Mouse (Mus musculus) heart, postnatal 0 days (tissue): ENCODE results near the gene 1700021F07Rik. TPM values are rescaled to one million over a fixed set of nuclear protein-coding genes. Genes with fewer than 3 reads are reported as not detected.
A peak's percentile ranks its signal among the peaks of the same experiment; 100 is the strongest.

Experiments used
- ATAC-seq: fragments of 200-750 bp; cut with Nextera tagmentation; 2 replicates; pipeline ENCODE4 v1.8.0; 2017; ENCODE audit warnings: low read depth, moderate number of reproducible peaks, moderate library complexity; ENCODE audit not compliant: insufficient read depth
- DNase-seq: peaks from one replicate; pipeline ENCODE4 v3.0.0-alpha.2; 2016; ENCODE audit warnings: low spot score
- H3K27ac ChIP-seq: fragments of 300-500 bp; sonication (generic); 2 replicates; pipeline ENCODE4 v1.5.1; 2014; ENCODE audit warnings: low read depth, mild to moderate bottlenecking
- H3K27me3 ChIP-seq: fragments of 300-500 bp; sonication (generic); 2 replicates; pipeline ENCODE4 v1.6.1; 2014; ENCODE audit warnings: low read length, mixed read lengths; ENCODE audit not compliant: control insufficient read depth, insufficient read depth
- H3K36me3 ChIP-seq: fragments of 300-500 bp; sonication (generic); replicated peaks from 2 replicates; pipeline ENCODE4 v1.6.1; 2014; ENCODE audit warnings: low read length, mixed read lengths; ENCODE audit not compliant: control insufficient read depth, insufficient read depth
- H3K4me1 ChIP-seq: fragments of 300-500 bp; sonication (generic); 2 replicates; pipeline ENCODE4 v1.6.1; 2014; ENCODE audit warnings: antibody characterized with exemption; ENCODE audit not compliant: control insufficient read depth, insufficient read depth
- H3K4me2 ChIP-seq: fragments of 300-500 bp; sonication (generic); 2 replicates; pipeline ENCODE4 v1.6.1; 2014; ENCODE audit warnings: low read depth, mild to moderate bottlenecking, low read length, moderate library complexity
- H3K4me3 ChIP-seq: fragments of 300-500 bp; sonication (generic); 2 replicates; pipeline ENCODE4 v1.5.1; 2014; ENCODE audit warnings: low read depth, low read length
- H3K9ac ChIP-seq: fragments of 300-500 bp; sonication (generic); replicated peaks from 2 replicates; pipeline ENCODE4 v1.6.1; 2014; ENCODE audit warnings: low read depth, low read length, mixed read lengths
- H3K9me3 ChIP-seq: fragments of 300-500 bp; sonication (generic); replicated peaks from 2 replicates; pipeline ENCODE4 v1.6.1; 2016; ENCODE audit warnings: low read length; ENCODE audit not compliant: control insufficient read depth
- CTCF ChIP-seq: IDR thresholded peaks from 2 replicates; pipeline ENCODE4 v1.5.1; 2016; ENCODE audit warnings: antibody characterized with exemption, control low read depth, low read depth
- EP300 ChIP-seq: IDR thresholded peaks from 2 replicates; pipeline ENCODE4 v1.6.1; 2016; ENCODE audit warnings: antibody characterized with exemption, low read depth
- WGBS: fragments of 180-500 bp; shearing (Covaris S2); extraction: QIAGEN DNeasy Blood & Tissue Kit; methylation state at CpG from one replicate; pipeline ENCODE4 v1.1.7; 2014; 5-methylcytosine and 5-hydroxymethylcytosine counted together
- polyA plus RNA-seq: library from polyadenylated mRNA; unstranded; fragments of >200 nt; fragmentation: Nextera tagmentation; extraction: Ambion mirVana; gene quantifications from 2 replicates; pipeline ENCODE4 v1.2.1, GENCODE M21; 2015
- total RNA-seq: library from RNA; depleted of rRNA; stranded (reverse); fragments of >200 nt; gene quantifications from 2 replicates; pipeline ENCODE4 v1.2.3, GENCODE M21; 2014; ENCODE audit warnings: low replicate concordance

1700021F07Rik gene
- total and polyA plus RNA-seq, 2 experiments from 2014 or later = not detected

DNA sequence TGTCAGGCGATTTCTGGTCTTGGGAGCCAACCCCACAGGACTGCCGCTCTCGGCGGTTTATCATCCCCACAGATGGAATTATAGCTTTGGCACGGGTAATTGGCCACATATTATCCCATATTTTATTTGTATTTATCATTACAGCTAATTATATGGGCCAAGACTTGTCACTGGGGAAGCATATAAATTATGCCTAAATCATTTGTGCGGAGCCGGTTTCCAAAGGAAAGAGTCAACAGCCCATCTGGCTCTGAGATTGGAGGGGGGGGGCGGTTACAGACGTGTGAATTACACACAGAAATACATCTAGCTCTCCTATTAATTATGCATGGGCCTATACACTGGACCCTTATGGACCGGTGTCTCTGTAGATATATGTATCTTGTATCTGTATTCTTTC lies 26.9 kb downstream of the 1700021F07Rik start:
- H3K27ac ChIP-seq = no peak overlapping the region
- DNase-seq (no peak), ATAC-seq (no peak)
- H3K4me2 ChIP-seq = no peak overlapping the region
- no peaks in the 10 kb centered on the region for H3K4me1 ChIP-seq
- H3K9ac ChIP-seq = no peak overlapping the region
- WGBS = 92% methylated on average over 10 of the region's 10 CpGs
- H3K9me3 ChIP-seq = no peaks in the 10 kb centered on the region
- no peak overlapping the region for H3K4me3 ChIP-seq
- no peaks in the 10 kb centered on the region for H3K36me3 ChIP-seq
- H3K27me3 ChIP-seq = no peaks in the 10 kb centered on the region; the same call in 1 of the 2 replicates
- TF ChIP-seq CTCF = no peak
- TF ChIP-seq EP300 = no peak

GRCm38 (mm10) chr2:173550681-173551080 lies 28.3 kb downstream of the 1700021F07Rik start:
- Histone ChIP-seq H3K36me3 (no peaks in the 10 kb centered on the region), H3K4me2 (no peak overlapping the region), H3K4me1 (no peaks in the 10 kb centered on the region), H3K9ac (no peak overlapping the region), H3K27me3 (peaks cover 3% of the 10 kb centered on the region; the same call in 1 of the 2 replicates), H3K27ac (no peak overlapping the region), H3K4me3 (no peak overlapping the region), H3K9me3 (no peaks in the 10 kb centered on the region)
- no peak for TF ChIP-seq EP300
- TF ChIP-seq CTCF = no peak
- no peak for ATAC-seq
- 47% methylated on average over 6 of the region's 6 CpGs for WGBS
- no peak for DNase-seq

GRCm38 (mm10) chr2:173553863-173554262 lies 31.5 kb downstream of the 1700021F07Rik start:
- Histone ChIP-seq H3K9me3 (no peaks in the 10 kb centered on the region), H3K27ac (no peak overlapping the region), H3K4me1 (no peaks in the 10 kb centered on the region), H3K27me3 (peaks cover 3% of the 10 kb centered on the region; the same call in 1 of the 2 replicates), H3K4me3 (no peak overlapping the region), H3K4me2 (no peak overlapping the region), H3K36me3 (no peaks in the 10 kb centered on the region), H3K9ac (no peak overlapping the region)
- no peak for TF ChIP-seq EP300
- TF ChIP-seq CTCF = peak; percentile 56
- 43% methylated on average over 9 of the region's 9 CpGs for WGBS
- ATAC-seq = 0 out of 2 replicates have a peak, but pooled peaks have one; percentile 27
- no peak for DNase-seq

DNA sequence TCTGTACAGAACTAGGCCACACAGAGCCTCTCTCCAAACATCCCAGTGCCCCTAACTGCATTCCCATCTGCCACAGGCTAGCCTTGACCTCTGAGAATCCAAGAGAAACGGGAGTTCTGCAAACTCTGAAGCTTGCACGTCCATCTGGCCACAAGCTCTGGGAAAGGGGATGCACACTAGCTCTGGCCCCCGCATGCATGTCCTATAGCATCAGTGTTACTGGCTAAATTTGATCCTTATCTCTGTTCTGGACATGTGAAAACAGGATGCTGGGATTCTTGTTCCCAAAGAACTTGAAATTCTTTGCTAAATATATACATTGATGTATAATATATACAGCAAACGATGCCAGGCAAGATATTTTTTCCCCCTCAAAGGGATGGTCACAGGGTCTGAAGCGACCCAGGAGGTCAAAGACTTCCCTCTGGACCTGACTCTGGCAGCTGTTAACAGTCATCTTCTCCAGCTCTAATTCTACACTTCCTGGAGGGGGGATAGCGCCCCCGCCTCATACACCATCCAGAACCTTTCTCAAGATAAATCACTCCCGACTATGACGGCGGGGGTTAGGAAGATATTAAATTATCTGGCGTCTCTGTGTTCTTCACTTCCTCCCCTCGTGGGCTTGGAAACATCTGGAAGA lies 36.5 kb downstream of the 1700021F07Rik start:
- whole genome bisulfite sequencing = 54% methylated on average over 12 of the region's 12 CpGs
- no peak overlapping the region for H3K9ac ChIP-seq
- H3K36me3 ChIP-seq = no peaks in the 10 kb centered on the region
- no peaks in the 10 kb centered on the region for H3K9me3 ChIP-seq
- peaks cover 3% of the 10 kb centered on the region; the same call in 1 of the 2 replicates for H3K27me3 ChIP-seq
- TF ChIP-seq EP300 (no peak), CTCF (no peak)
- DNase-seq (no peak), ATAC-seq (0 out of 2 replicates have a peak, but pooled peaks have one; percentile 32)
- H3K4me2 ChIP-seq = no peak overlapping the region
- no peak overlapping the region for H3K27ac ChIP-seq
- H3K4me1 ChIP-seq = no peaks in the 10 kb centered on the region
- no peak overlapping the region for H3K4me3 ChIP-seq

DNA sequence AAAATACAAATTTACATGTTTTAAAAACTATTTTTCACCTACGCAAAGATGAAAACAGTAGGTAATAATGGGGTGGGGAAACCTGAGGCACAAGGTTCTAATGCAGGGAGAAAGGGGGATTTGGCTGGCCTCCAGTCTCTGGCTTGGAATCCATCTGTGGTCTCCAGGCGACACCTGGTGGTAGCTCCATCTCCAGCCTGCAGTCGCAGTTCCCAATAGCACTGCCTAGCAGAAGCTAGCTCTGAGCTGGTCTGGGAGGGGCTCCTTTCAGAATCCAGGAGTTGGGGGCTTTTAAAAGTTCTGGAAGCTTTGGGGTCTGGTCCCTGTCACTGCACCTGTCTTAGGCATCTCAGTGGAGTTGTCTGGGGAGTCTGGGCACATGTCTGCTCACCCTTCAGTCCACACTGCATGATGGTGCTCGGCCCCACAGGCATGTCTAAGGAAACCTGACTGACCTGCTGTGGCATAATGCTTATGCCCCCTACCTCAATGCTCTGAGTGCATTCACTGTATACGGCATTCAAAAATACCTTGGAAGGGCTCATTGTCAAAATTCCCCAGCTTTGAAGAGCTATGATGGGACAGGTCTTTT lies 39.6 kb downstream of the 1700021F07Rik start:
- no peak overlapping the region for H3K4me3 ChIP-seq
- 34% methylated on average over 5 of the region's 5 CpGs for WGBS
- peak; percentile 86 for TF ChIP-seq CTCF
- no peak for TF ChIP-seq EP300
- no peaks in the 10 kb centered on the region for H3K27me3 ChIP-seq
- H3K9me3 ChIP-seq = no peaks in the 10 kb centered on the region
- no peaks in the 10 kb centered on the region for H3K4me1 ChIP-seq
- no peak overlapping the region for H3K9ac ChIP-seq
- ATAC-seq (peak; percentile 40; the same call in 1 of the 2 replicates), DNase-seq (no peak)
- H3K4me2 ChIP-seq = no peak overlapping the region
- no peak overlapping the region for H3K27ac ChIP-seq
- H3K36me3 ChIP-seq = no peaks in the 10 kb centered on the region

DNA sequence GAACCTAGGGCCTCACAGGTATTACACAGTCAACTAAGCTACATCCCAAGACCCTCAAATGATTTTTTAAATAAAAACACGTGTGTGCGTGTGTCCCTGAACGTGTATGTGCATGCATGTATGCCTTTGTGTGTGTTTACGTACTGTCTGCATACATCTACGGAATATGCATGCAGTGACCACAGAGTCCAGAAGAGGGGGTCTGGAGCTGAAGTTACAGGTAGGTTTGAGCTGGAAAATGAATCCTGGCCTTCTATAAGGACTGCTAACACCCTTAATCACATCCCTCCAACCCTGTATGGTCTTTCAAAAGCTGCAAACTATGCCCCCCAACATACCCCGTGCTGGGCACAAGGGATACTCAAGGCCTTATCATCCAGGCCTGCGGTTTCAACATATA lies 41.0 kb downstream of the 1700021F07Rik start:
- Histone ChIP-seq H3K4me1 (no peaks in the 10 kb centered on the region), H3K4me2 (no peak overlapping the region), H3K27me3 (no peaks in the 10 kb centered on the region), H3K9ac (no peak overlapping the region), H3K4me3 (no peak overlapping the region), H3K36me3 (no peaks in the 10 kb centered on the region), H3K9me3 (no peaks in the 10 kb centered on the region), H3K27ac (no peak overlapping the region)
- DNase-seq (no peak), ATAC-seq (no peak)
- 61% methylated on average over 7 of the region's 7 CpGs for WGBS
- TF ChIP-seq EP300 = no peak
- peak; percentile 52 for TF ChIP-seq CTCF
